Mouse (Mus musculus): ENCODE data around the gene Hist2h2bb.
"Not testable (repeated sequence)": the region's sequence is repeated elsewhere in the genome, so short reads cannot be mapped to it uniquely, and the experiment has no call there.

Hist2h2bb gene

GRCm38 (mm10) chr3:96239949-96240798 is 29.4 kb upstream of the Hist2h2bb start, which contains the start of gene Hist2h2aa2:
Hist2h2aa2 (minus strand) TSS chr3:96240276.
- peak; percentile 74 for DNase-seq (ENCODE audit: low read depth)

- no peak for DNase-seq (ENCODE audit: low read depth)
Observed at GRCm38 (mm10) chr3:96240799-96241197, 28.8 kb upstream of the Hist2h2bb start.

GRCm38 (mm10) chr3:96243921-96244572 is 25.5 kb upstream of the Hist2h2bb start:
- peak; percentile 11 for DNase-seq (ENCODE audit: low read depth)

- peak; percentile 86 for DNase-seq (ENCODE audit: low read depth)
Observed at GRCm38 (mm10) chr3:96245003-96245886, 24.3 kb upstream of the Hist2h2bb start, which contains the start of gene Hist2h2aa1. Hist2h2aa1 (plus strand) TSS chr3:96245497.

- not testable (repeated sequence) for DNase-seq (ENCODE audit: low read depth)
Observed at GRCm38 (mm10) chr3:96246018-96246417, 23.5 kb upstream of the Hist2h2bb start.

GRCm38 (mm10) chr3:96246427-96246856 is 23.1 kb upstream of the Hist2h2bb start, which contains the start of gene Hist2h3c1:
Hist2h3c1 (plus strand) TSS chr3:96246685.
- DNase-seq (ENCODE audit: low read depth), result not testable (repeated sequence)

- DNase-seq (ENCODE audit: low read depth), result no peak
Observed at GRCm38 (mm10) chr3:96247356-96248140, 22.0 kb upstream of the Hist2h2bb start.

GRCm38 (mm10) chr3:96248141-96249033 is 21.2 kb upstream of the Hist2h2bb start:
- no peak for DNase-seq (ENCODE audit: low read depth)

- no peak for DNase-seq (ENCODE audit: low read depth)
Observed at GRCm38 (mm10) chr3:96249034-96249345, 20.6 kb upstream of the Hist2h2bb start.

- DNase-seq (ENCODE audit: low read depth), result no peak
Observed at GRCm38 (mm10) chr3:96250890-96251289, 18.7 kb upstream of the Hist2h2bb start.

GRCm38 (mm10) chr3:96251787-96252186 is 17.8 kb upstream of the Hist2h2bb start:
- no peak for DNase-seq (ENCODE audit: low read depth)

GRCm38 (mm10) chr3:96254683-96255355 is 14.7 kb upstream of the Hist2h2bb start:
- no peak for DNase-seq (ENCODE audit: low read depth)

GRCm38 (mm10) chr3:96255926-96256593 is 13.5 kb upstream of the Hist2h2bb start:
- no peak for DNase-seq (ENCODE audit: low read depth)

GRCm38 (mm10) chr3:96257190-96257589 is 12.4 kb upstream of the Hist2h2bb start:
- DNase-seq (ENCODE audit: low read depth), result no peak

GRCm38 (mm10) chr3:96260220-96260619 is 9.3 kb upstream of the Hist2h2bb start:
- DNase-seq (ENCODE audit: low read depth), result peak; percentile 61

- DNase-seq (ENCODE audit: low read depth), result peak; percentile 42
Observed at GRCm38 (mm10) chr3:96261623-96262022, 7.9 kb upstream of the Hist2h2bb start.

- peak; percentile 91 for DNase-seq (ENCODE audit: low read depth)
Observed at GRCm38 (mm10) chr3:96262216-96262875, 7.2 kb upstream of the Hist2h2bb start.

GRCm38 (mm10) chr3:96262979-96263550 is 6.5 kb upstream of the Hist2h2bb start, which contains the start of gene Hist2h4:
Hist2h4 (minus strand) TSS chr3:96263311.
- DNase-seq (ENCODE audit: low read depth), result peak; percentile 97

All from NIH3T3 (cell line).